Mouse (Mus musculus) mouse embryonic stem cell (cell line): Measurements from ENCODE around the gene Slc6a17.

Source experiments
- in situ Hi-C, 2 experiments: fragments of 300-500 bp; cut with MboI; formaldehyde crosslinking; loops; 1 replicate in 1 of 2; 3 replicates in 1 of 2; pipeline ENCODE4 v1.14.3; 2019 to 2020; ENCODE audit warnings: low sequenced_read_pairs in 2 of 2, low pct_unique_long_range_greater_than_20kb in 1 of 2, mixed read lengths in 1 of 2; ENCODE audit not compliant: unreplicated experiment in 1 of 2

The Slc6a17 gene

DNA sequence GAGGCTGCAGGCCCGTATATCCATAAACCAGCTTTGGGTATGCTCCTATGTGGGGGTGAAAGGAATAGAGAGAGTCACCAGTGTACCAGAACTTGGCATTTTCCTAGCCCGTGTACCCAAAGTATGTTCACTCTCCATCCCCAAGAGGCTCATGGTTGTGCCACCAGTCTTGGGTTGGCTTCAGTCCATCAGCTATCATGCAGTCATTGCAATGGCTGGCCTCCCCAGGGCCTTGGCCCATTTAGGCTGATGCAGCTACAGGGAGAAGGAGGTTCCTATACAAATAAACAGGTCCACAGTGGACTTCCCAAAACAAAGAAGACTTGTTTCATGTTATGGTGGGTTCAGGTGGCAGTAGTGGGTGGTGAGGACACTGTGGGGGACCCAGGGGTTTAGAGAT, 80.2 kb downstream of the Slc6a17 start:
- in situ Hi-C loops, result no loop called here

GRCm38 (mm10) chr3:107436434-107436833, 81.4 kb downstream of the Slc6a17 start:
- in situ Hi-C loops, result no loop called here

- in situ Hi-C loops, result no loop called here
Observed at GRCm38 (mm10) chr3:107433614-107434013, 84.2 kb downstream of the Slc6a17 start.

- in situ Hi-C loops, result no loop called here
Observed at GRCm38 (mm10) chr3:107431268-107431667, 86.5 kb downstream of the Slc6a17 start.

DNA sequence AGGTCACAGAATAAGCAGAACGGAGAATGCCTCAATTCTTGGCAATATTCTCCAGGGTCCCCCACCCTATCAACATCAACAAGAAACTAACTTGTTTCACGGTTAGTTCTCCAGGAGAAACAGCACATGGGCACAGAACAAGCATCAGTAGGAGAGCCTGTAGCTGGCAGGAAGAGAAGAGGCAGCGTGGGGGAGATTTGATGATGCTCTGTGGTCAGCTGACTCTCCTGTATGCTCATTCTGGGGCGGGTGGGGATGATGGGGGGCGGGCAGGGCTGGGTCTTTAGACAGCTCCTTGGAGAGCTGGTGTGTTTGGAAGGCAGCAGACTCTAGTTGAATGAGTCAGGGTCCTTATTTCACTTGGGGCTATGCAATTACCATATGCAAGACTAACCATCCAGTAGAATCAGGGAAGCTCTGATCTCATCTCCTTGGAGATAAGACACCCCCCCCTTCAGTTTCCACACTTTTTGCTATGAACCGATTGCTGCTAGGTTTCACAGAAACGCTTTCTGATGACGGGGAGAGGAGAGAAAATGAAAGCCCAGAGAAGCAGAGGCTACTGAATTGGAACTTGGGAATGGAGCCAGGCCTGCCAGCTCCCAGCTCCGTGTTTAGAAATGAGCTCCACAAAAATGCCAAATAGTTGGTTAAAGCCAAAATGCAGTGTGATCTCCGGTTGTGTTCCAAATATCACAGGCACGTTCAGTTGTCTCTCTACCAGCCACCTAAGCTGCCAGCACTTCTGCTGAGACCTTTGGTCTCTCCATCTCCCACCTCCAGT, 93.4 kb downstream of the Slc6a17 start:
- in situ Hi-C loops, result no loop called here

- in situ Hi-C loops, result no loop called here
Observed at GRCm38 (mm10) chr3:107420156-107420555, 97.7 kb downstream of the Slc6a17 start.
